Mouse (Mus musculus): Measurements from ENCODE around the gene Lat.
A peak's percentile ranks its signal among the peaks of the same experiment; 100 is the strongest.
"Not testable (repeated sequence)": the region's sequence is repeated elsewhere in the genome, so short reads cannot be mapped to it uniquely, and the experiment has no call there.

The Lat gene

DNA sequence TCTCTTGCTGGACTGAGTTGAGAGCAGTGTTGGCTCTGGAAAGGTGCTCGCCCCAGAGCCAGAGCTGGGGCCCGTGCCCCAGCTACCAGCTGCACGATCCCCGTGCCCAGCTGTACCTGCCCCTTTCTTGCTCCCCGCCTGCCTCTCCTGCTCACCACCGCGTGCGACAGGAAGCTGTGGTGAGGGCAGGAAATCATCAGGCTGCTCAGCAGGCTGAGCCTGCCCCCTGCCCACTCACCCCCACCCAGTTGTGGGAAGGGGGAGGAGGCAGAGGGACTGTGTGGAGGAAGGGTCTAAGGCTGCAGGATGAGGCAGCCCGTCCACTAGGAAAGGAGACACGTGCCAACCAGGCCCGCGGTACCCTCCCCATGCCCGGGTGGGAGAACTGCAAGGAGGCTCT lies at the start of gene Lat:
TSS of gene Lat (minus strand) at position 178 of the 400 bp plus-strand sequence.
- DNase-seq (ENCODE audit: low read depth) = no peak

DNA sequence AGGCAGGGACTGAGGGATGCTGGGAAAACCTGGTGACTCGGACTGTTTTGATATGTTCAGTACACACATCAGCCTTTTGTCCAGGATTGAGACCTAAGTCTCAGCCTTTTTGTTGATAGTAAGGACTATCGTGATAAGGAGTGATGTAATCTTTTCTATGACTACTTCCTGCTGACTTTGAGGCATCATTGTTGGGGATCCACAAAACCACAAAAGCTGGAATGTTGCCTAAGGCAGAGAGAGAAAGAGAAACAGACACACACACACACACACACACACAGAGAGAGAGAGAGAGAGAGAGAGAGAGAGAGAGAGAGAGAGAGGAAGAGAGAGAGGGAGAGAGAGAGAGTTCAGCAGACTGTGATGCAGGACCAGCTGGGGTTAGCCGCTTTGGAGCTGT lies 49.1 kb upstream of the Lat start:
- DNase-seq (ENCODE audit: low read depth) = no peak

DNA sequence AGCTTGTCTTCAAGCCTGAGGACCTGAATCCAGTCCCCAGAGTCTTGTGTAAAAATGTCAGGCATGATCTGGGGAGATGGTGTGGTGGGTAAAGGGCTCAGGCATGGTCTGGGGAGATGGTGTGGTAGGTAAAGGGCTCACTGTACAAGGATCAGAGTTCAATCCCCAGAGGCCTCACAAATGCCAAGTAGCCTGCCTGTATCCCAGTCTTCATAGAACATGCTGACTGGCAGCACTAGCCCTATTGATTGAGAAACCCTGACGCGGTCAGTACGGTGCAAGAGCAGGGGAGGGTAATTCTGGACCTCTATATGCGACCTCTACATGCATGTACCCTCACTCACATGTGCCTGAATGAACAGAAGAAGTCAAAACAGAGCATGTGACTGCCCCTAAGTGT lies 48.2 kb upstream of the Lat start:
- no peak for DNase-seq (ENCODE audit: low read depth)

DNA sequence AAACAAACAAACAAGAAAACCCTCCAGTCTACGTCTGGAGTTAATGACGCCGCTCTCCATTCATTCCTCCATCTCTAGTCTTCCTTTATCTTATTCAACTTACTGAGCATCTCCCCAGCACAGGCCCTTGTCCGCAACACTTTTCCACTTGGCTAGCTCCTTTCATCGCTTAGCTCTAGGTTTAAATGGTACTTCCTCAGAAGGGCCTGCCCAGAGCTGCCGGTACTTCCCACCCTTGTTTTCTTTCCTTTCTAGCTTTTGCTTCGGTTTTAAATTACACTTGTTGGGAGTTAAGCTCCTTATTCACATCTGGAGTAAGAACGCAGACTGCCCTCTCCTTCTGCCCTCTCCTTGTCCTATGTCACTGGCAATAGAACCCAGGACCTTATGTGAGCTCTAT lies 47.7 kb upstream of the Lat start:
- DNase-seq (ENCODE audit: low read depth) = no peak

DNA sequence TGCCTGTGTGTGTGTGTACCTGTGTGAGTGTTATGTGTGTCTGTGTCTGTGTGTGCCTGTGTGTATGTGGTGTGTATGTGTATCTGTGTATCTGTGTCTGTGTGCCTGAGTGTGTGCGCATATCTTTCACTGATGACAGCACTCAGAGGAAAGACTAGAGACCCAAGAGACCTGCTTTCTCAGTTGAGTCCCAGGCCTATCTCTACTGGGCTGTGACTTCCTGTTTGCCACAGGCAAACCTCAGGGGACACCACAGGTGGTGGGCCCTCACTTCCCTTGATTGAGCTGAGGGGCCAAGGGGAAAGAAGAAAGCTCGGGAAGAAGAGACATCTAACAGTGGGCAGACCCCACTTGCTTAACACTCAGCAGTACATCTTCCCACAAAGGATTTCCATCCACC lies 47.2 kb upstream of the Lat start:
- DNase-seq (ENCODE audit: low read depth) = no peak

DNA sequence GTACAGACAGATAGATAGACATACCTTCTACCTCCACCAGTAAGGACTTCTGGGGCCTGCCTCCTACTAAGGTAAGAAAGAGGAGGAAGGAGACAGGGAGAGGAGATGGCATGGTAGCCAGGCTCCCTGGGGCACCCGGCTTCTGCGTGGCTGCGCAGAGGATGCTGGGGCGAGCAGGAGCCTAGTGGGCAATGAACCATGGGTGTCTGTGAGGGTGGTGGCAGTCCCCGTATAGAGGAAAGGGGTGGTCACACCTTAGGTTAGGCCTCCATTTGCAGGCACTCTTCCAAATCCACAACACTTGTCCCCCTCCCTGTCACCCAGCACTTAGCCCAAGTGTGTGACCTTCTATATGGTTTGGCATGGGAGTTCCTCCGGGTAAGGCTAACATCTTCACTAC lies 45.4 kb upstream of the Lat start, which contains the start of gene Cd19:
TSS of gene Cd19 (minus strand) at position 165 of the 400 bp plus-strand sequence.
- no peak for DNase-seq (ENCODE audit: low read depth)

DNA sequence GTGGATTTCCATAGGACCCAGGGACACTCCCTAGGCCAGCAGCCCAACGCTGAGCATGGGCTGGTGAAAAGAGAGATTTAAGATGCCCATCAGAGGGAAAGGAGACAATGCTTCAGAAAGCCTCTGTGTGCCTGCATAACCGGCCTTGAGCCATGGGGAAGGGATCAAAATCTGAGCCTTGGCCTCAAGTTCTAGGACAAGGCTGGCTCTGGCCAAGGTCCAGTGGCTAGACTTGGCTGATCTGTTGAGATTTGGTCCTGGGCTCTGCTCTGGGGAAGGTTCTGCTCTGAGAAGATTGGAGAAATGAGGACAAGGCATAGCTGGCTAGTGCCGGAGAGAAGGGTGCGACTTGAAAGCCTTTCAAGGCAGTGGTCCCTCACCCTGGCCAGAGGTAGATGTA lies 41.7 kb upstream of the Lat start:
- no peak for DNase-seq (ENCODE audit: low read depth)

DNA sequence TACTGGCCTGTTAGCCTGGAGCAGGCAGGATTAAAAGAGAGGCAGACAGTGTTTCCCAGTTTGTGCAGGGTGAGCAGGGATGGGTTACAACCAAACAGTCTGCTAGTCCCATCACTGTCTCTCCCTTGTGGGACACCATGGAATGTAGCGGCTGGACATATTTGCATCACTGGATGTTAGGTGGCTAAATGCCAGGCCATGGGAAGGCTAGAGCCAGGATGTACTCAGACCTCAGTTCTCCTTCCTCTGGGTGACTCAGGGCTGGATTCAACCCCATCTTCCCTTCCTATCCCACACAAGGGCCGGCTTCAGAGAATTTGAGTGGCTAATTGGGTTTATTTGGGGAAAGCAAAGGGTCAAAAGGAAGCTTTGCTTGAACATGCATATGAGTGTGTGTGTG lies 39.3 kb upstream of the Lat start:
- DNase-seq (ENCODE audit: low read depth) = no peak

DNA sequence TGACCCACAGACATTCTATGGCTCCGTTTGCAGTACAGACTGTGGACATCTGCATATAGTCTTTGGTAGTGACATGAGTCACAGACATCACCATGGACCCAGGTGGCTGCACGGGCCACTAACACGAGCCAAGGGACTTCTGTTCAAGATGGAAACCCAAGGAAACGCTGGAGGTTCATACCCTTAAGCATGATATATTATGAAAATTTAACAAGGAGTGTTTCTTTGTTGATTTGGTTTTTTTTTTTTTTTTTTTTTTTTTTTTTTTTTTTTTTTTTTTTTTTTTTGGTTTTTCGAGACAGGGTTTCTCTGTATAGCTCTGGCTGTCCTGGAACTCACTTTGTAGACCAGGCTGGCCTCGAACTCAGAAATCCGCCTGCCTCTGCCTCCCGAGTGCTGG lies 33.1 kb upstream of the Lat start:
- DNase-seq (ENCODE audit: low read depth) = not testable (repeated sequence)

DNA sequence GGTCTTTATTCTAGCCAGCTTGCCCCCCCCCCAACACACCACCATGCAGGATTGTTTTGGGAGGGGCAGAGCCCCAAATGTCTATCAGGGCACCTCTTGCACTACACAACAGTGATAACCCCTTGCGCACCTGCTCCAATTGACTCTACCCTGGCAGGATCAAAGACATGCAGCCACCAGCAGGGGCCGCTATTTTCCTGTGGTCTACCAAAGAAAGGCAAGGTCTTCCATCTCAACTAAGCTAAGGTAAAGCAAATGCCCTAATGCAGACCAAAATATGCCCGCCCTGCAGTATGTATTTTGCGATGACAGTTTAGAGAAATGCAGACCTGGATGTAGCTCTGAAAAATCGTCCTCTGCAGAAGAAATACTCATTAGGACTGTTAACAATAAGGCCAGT lies 30.2 kb upstream of the Lat start:
- peak; percentile 83 for DNase-seq (ENCODE audit: low read depth)

DNA sequence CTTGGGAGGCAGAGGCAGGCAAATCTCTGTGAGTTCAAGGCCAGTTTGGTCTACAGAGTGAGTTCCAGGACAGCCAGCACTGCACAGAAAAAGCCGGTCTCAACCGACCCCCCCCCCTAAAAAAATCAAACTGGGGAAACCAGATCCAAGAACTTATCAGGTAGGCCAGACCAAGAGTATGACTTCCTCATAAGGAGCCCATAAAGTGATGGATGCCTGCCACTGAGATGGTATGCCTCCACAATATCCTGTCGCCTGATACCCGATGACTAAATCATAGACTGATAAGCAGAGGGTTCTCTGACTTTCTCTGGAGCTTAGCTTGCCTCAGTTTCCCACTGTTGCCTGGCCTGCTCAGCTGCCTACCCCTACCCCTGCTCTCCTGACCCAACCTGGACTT lies 28.5 kb upstream of the Lat start:
- no peak for DNase-seq (ENCODE audit: low read depth)

DNA sequence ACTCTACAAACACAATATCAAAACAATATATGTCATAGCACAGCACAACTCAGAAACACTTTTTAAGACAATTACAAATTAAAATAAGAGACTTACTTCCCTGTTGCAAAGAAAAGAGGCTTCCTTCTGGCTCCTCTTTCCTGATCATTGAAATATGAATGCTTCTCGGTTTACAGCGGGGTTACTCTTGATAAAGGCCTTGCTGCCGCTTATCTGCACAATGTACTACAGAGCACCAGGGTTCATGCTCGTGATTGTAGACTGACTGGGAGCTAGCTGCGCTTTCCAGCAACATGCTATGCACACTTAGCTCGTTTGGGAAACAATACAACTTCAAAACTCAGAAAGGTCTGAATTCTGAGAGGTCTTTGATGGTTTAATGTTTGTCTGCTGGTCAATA lies 27.9 kb upstream of the Lat start:
- DNase-seq (ENCODE audit: low read depth) = peak; percentile 51

DNA sequence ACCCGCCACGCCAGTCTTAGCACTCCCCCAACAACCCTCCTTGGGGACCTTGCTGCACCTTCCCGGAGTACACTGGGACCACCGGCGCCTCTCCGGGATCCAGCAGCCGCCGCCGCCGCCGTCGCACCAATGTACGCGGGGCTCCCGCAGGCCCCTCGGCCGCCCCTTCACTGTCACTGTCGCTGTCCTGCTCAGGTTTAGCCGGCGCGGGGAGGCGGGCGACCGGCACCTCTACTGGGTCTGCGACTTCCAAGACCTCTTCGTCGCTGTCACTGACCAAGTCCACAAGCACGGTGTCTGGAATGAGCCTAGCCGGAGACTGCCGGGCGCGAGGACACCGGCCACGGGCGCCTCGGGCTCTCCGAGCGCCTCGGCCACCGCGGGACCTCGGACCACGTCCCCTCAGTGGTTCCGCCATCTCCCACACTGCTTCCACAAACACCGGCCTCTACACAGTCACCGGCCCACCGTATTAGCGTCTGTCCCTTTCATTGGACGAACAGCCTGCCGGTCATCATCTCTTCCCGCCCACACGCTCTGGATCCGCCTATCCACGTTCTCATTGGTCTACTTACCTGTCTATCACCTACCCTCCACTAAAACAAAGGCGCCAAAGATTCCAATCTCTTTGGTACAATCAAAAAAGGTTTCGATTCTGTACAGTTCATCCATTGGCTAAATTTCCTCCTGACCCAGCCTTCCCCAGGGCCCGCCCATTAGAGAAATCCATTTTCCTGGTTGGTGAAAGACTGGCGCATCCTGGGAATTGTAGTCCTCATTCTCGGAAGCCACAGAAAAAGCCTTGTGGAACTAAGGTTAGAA lies 27.1 kb upstream of the Lat start, which contains the start of gene Nfatc2ip:
TSS of gene Nfatc2ip (minus strand) at position 440 of the 822 bp plus-strand sequence.
- DNase-seq (ENCODE audit: low read depth) = peak; percentile 96

DNA sequence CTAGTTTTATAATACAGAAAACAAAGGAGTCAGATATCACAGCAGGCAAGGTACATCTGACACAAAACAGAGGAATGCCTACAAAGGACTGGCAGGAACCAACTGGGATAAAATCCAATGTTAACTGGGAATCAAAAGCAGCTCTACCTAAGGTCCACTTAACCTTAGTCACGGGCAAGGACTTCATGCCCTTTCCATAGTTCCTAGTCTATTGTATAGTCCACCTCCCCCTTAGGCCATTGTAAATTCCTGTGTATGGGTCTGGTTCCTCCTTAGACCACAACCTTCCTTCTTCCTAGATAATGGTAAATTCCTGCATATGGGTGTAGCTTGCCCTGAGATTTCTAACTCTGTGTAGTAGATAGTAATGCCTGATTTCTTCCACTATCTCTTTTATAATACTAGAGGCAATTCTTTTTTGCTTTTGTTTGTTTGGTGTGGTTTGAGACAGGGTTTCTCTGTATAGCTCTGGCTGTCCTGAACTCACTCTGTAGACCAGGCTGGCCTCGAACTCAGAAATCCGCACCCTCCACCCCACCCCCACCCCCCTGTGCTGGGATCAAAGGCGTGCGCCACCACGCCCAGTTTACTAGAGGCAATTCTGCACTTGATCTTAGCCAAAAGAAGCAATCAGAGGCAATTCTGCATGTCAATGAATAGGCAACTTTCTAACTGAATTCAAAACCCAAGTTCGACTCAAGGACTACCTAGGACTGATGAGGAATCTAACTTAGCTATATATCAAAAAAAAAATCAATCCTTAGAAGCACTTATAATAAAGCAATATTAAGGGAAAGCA lies 22.9 kb upstream of the Lat start:
- DNase-seq (ENCODE audit: low read depth) = not testable (repeated sequence)

DNA sequence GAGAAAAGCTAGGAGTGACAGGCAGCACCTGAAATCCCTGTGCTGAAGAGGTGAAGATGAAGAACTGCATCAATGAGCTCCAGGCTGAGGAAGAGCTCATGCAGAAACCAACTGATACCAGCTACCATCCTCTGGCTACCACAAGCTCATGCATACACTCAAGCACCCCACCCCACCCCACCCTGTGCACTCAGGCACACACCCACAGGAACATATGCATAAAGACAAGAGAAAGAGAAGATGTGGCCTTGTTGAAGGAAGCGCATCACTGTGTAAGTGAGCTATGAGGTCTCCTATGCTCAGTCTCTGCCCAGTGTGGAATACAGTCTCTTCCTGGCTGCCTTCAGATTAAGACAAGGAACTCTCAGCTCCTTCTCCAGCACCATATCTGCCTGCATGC lies 18.8 kb upstream of the Lat start:
- no peak for DNase-seq (ENCODE audit: low read depth)

DNA sequence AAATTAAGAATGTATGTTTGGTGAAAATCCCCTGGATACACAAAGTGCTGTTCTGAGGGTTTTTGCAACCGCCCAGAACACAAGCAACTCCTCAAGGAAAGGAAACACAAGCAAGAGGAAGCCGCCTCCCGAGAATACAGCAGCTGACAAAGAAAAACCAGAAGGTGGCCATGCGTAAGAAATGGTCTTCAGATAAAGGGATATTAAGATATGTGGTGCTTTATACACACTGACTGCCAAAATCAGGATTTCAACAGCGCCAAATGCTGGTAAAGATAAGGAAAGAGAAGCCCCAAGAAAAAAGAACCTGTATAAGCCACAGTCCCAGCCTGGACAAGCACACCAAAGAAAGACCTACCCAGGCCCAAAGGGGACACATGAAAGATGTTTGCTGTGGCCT lies 14.2 kb upstream of the Lat start:
- DNase-seq (ENCODE audit: low read depth) = no peak

DNA sequence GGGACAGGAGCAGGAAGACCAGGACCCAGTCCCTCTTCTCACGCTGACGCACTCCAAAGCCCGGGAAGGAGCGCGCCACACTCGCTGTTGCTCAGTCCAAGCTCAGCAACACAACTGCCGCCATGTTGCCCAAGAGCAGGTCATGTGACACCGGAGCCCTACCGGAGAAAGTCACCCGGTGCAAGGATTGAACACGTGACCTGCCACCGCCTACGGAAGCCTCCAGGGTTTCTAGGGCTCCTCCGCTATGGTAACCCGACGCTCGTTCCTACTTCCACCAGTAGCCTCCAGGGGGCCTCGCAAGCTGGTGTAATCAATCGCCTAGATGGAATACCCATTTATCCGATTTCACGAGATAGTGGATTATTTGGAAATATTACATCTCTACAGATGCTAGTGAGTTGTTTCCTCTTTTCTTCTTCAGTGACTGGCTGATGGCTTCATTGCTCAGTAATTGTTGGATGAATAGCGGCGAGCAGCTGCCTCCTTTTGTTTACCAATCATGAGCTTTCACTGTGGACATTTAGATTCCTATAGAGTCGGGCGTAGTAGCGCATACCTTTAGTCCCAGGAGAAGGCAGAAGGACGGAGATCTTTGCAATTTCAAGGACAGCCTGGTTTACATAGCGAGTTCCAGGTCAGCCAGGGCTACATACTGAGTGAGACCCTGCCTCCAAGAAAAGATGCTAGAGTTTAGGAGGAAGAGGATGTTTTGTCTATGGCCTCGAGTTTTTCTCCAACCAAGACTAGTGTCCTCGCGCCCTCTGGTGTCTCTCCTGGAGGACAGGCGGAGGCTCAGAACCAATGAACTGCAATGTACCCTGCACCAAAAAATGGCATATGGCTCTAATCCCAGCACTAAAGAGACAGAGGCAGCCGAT lies 8.1 kb upstream of the Lat start, which contains the start of gene Spns1:
TSS of gene Spns1 (minus strand) at position 173 of the 881 bp plus-strand sequence.
- DNase-seq (ENCODE audit: low read depth) = peak; percentile 95

DNA sequence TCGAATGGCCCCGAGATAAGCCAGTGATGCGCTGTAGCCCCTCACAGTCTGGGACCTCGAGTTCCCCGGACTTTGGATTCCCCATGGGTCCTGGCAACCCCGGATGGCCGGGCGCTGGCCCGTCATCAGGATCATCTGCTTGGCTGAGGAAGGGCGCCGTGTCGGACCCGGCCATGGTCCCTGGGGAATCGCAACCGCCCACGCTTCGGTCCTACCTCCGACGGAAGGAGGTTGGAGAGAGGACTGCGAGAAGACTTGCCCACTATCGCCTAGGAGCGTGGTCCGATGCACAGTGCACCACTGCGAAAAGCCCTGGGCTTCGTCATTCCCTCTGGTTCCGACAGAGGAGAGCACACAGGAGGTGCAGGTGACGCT lies 7.5 kb upstream of the Lat start:
- DNase-seq (ENCODE audit: low read depth) = no peak

DNA sequence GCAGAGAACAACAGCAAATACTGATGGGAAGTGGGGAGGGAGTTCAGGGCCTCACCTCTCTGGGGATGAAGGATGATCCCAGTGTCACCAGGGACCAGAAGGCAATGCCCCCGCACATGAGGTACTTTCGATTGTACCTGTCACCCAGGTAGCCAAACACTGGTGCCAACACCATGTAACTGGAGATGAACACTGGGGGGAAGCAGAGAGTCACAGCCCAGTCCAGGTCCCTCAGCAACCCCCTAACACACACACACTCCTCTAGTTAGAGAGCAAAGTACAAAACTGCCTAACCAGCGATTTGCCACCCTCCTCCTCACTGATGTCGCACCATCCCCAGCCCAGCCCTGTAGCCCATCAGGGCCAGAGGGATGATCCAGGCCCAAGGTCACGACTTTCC lies 5.6 kb upstream of the Lat start:
- no peak for DNase-seq (ENCODE audit: low read depth)

DNA sequence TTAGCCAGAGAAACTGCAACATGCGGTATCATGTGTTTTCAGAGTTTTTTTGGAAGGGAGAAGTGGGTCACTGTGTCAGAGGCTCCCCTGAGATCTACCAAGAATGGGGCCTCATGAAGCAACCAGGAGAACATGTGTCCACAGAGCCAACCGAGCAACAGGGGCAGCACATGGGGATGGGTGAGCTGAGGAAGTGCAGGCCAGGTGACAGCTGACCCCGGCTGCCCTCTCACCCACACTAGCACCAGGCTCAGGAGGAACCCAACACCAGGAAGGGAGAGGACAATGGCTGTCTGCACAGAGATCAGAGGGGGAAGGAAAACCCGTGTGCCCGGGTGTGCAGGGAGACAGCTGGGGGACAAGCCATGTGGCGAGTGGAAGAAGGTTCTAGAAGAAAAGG lies 5.2 kb upstream of the Lat start:
- no peak for DNase-seq (ENCODE audit: low read depth)

DNA sequence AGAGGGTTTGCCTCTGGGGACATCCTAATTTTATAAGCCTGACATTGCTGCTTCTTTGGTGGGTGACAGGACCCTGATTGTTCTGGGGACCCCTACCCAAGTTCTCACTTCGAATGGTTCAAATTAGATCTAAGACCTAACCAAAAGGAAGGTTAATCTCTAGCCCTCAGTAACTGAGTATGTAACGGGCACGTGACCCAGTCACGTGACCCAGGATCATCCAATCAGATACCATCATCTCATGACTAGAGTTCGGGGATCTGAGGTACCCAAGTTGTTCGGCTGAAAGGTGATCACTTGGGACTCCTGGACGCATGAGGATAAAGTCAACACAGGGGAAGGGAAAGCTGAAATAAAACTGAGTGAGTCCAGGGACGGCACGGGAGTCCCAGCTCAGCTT lies 3.6 kb upstream of the Lat start:
- no peak for DNase-seq (ENCODE audit: low read depth)

DNA sequence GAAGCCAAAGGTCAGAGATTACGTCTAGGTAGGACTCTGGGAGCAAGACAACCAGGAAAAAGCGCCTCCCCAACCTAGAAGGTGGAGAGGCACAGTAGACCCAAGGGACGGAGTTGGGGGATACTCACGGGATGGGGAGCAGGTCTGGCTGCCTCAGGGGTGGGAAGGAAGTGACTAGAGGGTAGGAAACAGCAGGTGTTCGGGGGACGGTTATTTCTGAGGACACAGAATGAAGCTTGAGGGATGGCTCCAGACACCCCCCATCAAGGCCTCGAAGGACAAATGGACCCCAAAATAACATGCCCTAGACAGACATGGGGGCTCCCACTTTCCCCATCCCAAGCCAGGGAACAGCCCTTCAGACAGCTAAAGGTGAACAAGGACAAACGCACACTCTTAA lies 1.0 kb downstream of the Lat start:
- DNase-seq (ENCODE audit: low read depth) = no peak

Data from c-Kit-positive CD71-positive TER-119-negative erythroid progenitor cells, embryonic 14.5 days (primary cell).